Mouse (Mus musculus) mouse trophoblast stem cell (cell line): ENCODE data around the gene Gm10663.

ENCODE experiments used
- in situ Hi-C, 2 experiments: fragments of 300-500 bp; cut with MseI, MboI; formaldehyde crosslinking; loops; 2 replicates in 1 of 2; 3 replicates in 1 of 2; pipeline ENCODE4 v1.15.1; 2025

The Gm10663 gene

GRCm38 (mm10) chr8:65074733-65075132 lies at the start of gene Gm10663:
Gene Gm10663, plus strand, starts transcription at chr8:65075033.
- in situ Hi-C loops = no loop called here

GRCm38 (mm10) chr8:65028959-65029686 lies 45.7 kb upstream of the Gm10663 start:
- in situ Hi-C loops = loop anchor here in 1 of 2 experiments (10.0 kb wide), 1 partner anchor 56 kb away; no protein-coding TSS in a partner anchor

GRCm38 (mm10) chr8:65029776-65030175 lies 45.1 kb upstream of the Gm10663 start:
- in situ Hi-C loops = loop anchor here (10.0 kb wide), 1 partner anchor 55 kb away; no protein-coding TSS in a partner anchor

DNA sequence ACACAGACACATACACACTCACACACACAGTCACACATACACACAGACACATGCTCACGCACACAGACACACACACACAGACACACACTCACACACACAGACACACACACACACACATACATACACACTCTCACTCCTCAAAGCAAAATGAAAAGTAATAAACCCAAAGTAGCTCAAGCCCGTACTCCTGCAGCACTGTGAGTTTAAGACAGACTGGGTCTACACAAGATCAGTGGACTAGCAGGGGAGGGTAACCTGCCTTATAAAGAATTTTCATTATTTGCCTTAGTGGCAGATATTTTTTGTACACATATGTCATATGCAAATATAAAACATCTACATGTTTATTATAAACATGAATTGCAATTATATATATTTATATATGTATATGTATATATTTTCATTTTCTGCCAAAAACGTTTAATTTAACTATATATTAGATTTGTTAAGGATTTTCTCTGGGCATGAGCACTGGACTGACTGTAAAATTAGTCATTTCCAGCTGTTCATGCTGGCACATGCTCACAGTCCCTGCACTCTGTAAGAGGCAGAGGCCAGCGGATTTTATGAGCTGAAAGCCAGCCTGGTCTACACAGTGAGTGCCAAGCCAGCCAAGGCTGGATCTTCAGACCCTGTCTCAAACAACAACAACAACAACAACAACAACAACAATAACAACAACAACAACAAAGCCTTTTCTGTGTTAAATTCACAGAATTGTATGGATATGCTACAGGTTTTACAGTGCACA lies 43.9 kb upstream of the Gm10663 start:
- in situ Hi-C loops = loop anchor here in 1 of 2 experiments (10.0 kb wide), 1 partner anchor 54 kb away; no protein-coding TSS in a partner anchor

DNA sequence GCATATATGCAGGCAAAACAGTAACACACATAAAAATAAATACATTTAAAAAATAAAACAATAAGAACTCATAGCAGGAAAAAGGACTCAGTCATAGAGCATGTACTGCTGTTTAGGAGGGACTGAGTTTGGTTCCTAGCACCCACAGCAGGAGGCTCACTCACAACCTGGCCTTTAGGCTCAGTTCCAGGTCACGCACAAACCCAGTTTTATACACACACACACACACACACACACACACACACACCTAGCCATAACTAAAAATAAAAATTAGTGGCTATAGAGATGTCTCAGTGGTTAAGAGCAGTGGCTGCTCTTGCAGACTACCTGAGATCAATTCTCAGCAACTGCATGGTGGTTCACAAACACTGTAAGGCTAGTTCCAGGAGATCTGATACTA lies 42.7 kb upstream of the Gm10663 start:
- in situ Hi-C loops = loop anchor here in 1 of 2 experiments (10.0 kb wide), 1 partner anchor 53 kb away; no protein-coding TSS in a partner anchor

- in situ Hi-C loops = loop anchor here in 1 of 2 experiments (10.0 kb wide), 1 partner anchor 52 kb away; no protein-coding TSS in a partner anchor
Observed at GRCm38 (mm10) chr8:65033056-65033455, 41.8 kb upstream of the Gm10663 start.

GRCm38 (mm10) chr8:65034136-65034535 lies 40.7 kb upstream of the Gm10663 start:
- in situ Hi-C loops = loop anchor here in 1 of 2 experiments (10.0 kb wide), 1 partner anchor 51 kb away; no protein-coding TSS in a partner anchor

GRCm38 (mm10) chr8:65037117-65037533 lies 37.7 kb upstream of the Gm10663 start, which contains the start of gene Apela:
Gene Apela, minus strand, starts transcription at chr8:65037336.
- in situ Hi-C loops = loop anchor here in 1 of 2 experiments (10.0 kb wide), 1 partner anchor 48 kb away; no protein-coding TSS in a partner anchor

- in situ Hi-C loops = no loop called here
Observed at GRCm38 (mm10) chr8:65046565-65046964, 28.3 kb upstream of the Gm10663 start.

DNA sequence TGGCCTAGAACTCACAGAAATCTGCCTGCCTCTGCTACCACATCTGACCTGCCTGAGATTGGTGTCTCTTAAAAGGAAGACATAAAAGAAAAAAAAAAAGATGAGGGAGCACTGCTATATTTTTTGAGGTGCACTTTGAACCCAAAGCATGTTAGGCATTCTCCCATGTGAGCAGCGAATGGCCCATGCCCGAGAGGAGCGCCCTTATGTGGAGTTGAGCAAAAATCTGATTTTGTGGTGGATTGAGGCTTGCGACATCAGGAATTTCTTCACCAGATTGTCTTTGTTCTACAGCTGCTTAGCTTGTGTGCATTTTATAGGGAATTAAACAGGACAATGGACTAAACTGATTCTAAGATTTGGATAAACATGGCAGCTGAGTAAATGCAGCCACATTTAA lies 27.6 kb upstream of the Gm10663 start:
- in situ Hi-C loops = no loop called here

DNA sequence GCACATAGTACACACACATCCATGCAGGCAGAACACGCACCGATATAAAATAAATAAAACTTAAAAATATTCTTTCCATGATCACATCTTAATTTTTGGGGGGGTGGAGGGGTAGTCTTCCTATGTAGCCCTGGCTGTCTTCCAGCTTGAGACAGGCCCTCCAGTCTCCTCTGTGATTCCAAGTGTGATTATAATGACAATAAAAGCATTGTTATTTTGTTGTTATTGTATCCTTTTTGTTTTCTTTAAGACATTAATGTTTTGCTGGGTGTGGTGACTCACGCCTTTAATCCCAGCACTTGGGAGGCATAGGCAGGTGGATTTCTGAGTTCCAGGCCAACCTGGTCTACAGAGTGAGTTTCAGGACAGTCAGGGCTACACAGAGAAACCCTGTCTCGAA lies 27.0 kb upstream of the Gm10663 start:
- in situ Hi-C loops = no loop called here

GRCm38 (mm10) chr8:65053554-65053953 lies 21.3 kb upstream of the Gm10663 start:
- in situ Hi-C loops = no loop called here

GRCm38 (mm10) chr8:65053968-65054367 lies 20.9 kb upstream of the Gm10663 start:
- in situ Hi-C loops = no loop called here

DNA sequence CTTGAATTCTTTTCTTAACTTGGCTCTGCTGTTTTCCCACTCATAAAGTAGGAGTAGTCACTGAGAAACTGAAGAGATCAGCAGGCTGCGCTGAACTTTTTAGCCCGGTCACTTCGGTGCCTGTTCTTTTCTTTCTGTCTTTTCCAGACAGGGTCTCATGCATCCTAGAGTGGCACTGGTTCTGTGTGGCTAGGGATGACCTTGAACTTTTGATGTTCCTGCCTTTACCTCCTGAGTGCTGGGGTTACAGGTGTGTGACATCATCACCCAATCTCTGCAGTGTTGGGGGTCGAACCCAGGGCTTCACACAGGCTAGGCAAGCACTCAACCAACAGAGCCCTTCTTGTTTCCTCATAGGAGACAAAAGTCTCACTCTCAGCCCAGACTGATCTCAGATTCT lies 18.1 kb upstream of the Gm10663 start:
- in situ Hi-C loops = no loop called here

DNA sequence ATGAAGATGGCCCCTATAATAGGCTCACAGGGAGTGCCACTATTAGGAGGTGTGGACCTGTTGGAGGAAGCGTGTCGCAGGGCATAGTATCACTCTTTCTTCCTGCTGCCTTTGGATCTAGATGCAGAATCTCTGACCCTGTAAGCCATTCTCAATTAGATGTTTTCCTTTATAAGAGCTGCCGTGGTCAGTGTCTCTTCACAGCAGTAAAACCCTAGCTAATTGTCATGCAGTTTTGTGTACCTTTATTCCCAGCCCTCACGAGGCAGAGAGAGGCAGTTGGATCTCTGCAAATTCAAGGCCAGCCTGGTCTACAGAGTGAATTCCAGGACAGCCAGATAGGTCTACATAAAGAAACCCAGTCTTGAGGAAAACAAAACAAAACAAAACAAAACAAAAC lies 12.6 kb upstream of the Gm10663 start:
- in situ Hi-C loops = no loop called here

DNA sequence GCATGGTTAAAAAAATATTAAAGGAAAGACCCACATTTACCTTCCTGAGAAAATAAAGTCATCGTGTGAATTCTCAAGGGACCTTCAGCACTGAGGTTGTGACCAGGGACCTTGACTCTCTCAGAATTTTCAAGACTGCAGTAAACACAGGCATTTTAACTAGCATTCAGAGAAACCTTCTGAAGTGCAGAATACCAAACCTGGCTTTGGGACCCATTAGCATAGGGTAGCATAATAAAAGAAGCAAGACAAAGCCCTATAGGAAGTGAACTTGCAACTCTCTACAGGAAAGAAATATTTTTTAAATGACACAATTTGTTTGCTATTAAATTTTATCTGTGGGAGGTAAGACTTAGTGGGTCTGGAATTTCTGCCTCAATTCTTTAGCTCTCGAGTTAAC lies 10.8 kb upstream of the Gm10663 start:
- in situ Hi-C loops = no loop called here

GRCm38 (mm10) chr8:65065622-65066021 lies 9.2 kb upstream of the Gm10663 start:
- in situ Hi-C loops = no loop called here

DNA sequence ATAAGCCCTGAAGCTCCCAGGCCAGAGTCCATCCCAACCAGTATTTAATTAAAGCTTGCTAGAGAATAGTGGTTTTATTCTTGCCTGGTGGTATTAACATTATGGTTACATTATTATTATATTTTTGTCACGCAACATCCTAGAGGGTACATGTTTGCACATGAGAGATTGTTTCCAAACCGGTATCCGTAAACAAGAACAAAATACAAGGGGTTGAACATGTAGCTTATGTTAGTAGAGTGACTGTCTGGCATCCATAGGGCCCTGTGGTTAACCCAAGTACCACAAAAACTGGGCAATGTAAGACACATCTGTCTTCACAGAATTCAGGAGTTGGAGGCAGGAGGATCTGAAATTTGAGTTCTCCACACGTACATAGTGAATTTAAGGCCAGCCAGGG lies 7.8 kb upstream of the Gm10663 start:
- in situ Hi-C loops = no loop called here

DNA sequence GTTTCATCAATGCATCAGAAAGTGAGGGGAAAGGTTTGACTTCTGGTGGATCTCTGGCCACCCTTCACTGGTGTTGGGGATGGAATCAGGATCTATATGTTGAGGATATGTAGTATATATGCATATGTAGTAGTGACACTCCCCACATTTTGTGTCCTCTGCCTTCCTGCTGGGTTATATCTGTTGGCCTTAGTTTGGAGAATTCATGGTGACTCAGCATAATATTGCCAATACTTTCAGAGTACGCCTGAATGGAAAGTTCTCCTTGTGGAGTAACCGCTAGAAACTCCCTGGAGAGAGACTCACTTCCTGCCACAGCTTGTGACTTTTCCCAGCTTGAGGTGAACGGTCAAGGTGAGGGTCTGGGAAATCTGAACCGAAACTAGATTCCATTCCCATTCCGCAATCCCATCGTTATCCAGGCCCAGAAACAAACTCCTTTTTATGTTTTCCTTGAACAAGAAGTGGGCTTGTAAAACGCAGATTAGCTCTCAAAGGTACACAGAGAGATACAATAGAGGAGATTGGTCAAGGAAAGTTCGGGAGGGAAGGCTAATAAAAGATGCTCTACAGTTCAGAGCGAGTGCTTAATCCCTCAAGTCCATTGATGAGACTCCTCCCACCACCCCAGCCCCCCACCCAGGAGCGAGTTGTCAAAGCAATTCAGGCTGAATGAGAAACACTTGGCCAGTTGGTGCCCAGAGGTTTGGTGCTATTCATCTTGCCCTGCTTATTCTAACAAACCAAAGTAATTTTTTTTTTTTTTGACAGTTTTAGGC lies 7.0 kb upstream of the Gm10663 start:
- in situ Hi-C loops = no loop called here

GRCm38 (mm10) chr8:65068473-65068819 lies 6.4 kb upstream of the Gm10663 start:
- in situ Hi-C loops = no loop called here

DNA sequence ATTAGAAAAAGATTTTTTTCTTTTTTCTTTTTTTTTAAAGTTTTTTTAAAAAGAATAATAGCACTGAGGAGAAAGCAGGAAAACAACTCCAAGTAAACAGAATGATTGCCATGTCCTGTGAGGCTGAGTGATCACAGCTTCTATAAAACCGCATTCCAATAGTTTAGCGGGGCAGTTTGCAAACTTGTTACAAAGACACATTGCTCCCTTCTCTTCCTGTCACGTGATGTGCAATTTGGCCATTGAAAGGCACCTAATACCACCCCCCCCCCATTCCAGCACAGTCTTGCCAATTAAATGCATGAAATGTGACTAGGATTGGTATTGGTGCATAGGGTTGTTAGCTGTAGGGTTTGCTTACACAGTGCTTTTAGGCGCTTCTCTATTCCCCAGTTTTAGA lies 3.8 kb upstream of the Gm10663 start:
- in situ Hi-C loops = no loop called here

GRCm38 (mm10) chr8:65080731-65081130 lies 5.9 kb downstream of the Gm10663 start:
- in situ Hi-C loops = loop anchor here (10.0 kb wide), 2 partner anchors 46 to 56 kb away; partner anchors contain the start of gene Apela (in 1 of the 2)
